Mouse (Mus musculus): ENCODE data around the gene Grb14. TPM values are rescaled to one million over a fixed set of nuclear protein-coding genes. Genes with fewer than 3 reads are reported as not detected.

The Grb14 gene
- polyA plus RNA-seq, 1 experiment from 2014 or later, result 9.8 TPM

GRCm38 (mm10) chr2:64971828-64972227, 53.0 kb downstream of the Grb14 start:
- no peaks in the 10 kb centered on the region for H3K9me3 ChIP-seq (replicated peaks)
- H3K9ac ChIP-seq, result no peak overlapping the region
- no peak overlapping the region for H3K27ac ChIP-seq
- no peaks in the 10 kb centered on the region for H3K36me3 ChIP-seq (ENCODE audit: poor library complexity, severe bottlenecking)
- no peaks in the 10 kb centered on the region for H3K27me3 ChIP-seq
- WGBS, result 66% methylated on average over 5 of the region's 5 CpGs
- H3K4me2 ChIP-seq, result no peak overlapping the region
- H3K4me1 ChIP-seq, result peaks cover 5% of the 10 kb centered on the region
- no peak overlapping the region for H3K4me3 ChIP-seq
- no peak for ATAC-seq

GRCm38 (mm10) chr2:64970992-64971391, 53.8 kb downstream of the Grb14 start:
- H3K27me3 ChIP-seq, result no peaks in the 10 kb centered on the region
- H3K4me1 ChIP-seq, result peaks cover 6% of the 10 kb centered on the region
- H3K27ac ChIP-seq, result no peak overlapping the region
- H3K9ac ChIP-seq, result no peak overlapping the region
- no peak overlapping the region for H3K4me3 ChIP-seq
- H3K36me3 ChIP-seq (ENCODE audit: poor library complexity, severe bottlenecking), result no peaks in the 10 kb centered on the region
- WGBS, result 71% methylated on average over 8 of the region's 8 CpGs
- no peak overlapping the region for H3K4me2 ChIP-seq
- no peaks in the 10 kb centered on the region for H3K9me3 ChIP-seq (replicated peaks)
- ATAC-seq, result 0 out of 2 replicates have a peak, but pooled peaks have one; percentile 19

DNA sequence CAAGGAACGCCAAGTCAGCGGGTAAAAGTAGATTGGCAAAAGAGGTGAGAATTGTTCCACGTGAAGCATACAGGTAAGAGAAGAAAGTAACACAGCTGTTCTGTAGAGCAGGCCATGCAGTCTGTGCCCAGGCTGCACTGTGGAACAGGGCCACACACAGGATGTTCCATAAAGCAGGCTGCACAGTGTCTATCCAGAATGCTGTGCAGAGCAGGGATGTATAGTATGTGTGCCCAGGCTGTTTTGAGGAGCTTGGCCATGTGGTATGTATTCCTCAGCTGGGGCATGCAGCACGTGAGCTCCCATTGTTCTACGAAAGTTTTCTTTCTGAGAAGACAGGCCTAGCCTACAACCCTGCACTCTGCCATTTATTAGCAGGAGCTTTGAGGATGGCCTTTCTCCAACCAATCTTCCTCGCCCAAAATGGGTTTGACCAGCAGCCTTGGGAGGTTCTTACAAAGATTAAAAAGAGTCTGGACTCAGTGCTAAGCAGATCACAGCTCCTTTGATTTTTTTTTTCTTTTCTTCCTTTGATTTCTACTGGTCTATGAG, 57.8 kb downstream of the Grb14 start:
- ATAC-seq, result no peak; the same call in 1 of the 2 replicates
- 67% methylated on average over 6 of the region's 6 CpGs for WGBS
- no peak overlapping the region for H3K9ac ChIP-seq
- H3K9me3 ChIP-seq (replicated peaks), result no peaks in the 10 kb centered on the region
- H3K4me1 ChIP-seq, result peaks cover 6% of the 10 kb centered on the region
- H3K4me2 ChIP-seq, result no peak overlapping the region
- H3K36me3 ChIP-seq (ENCODE audit: poor library complexity, severe bottlenecking), result no peaks in the 10 kb centered on the region
- H3K27me3 ChIP-seq, result no peaks in the 10 kb centered on the region
- H3K27ac ChIP-seq, result no peak overlapping the region
- no peak overlapping the region for H3K4me3 ChIP-seq

- Histone ChIP-seq H3K4me2 (no peak overlapping the region), H3K9me3 (replicated peaks) (no peaks in the 10 kb centered on the region), H3K4me1 (peaks cover 6% of the 10 kb centered on the region), H3K27ac (no peak overlapping the region), H3K9ac (no peak overlapping the region), H3K36me3 (ENCODE audit: poor library complexity, severe bottlenecking) (no peaks in the 10 kb centered on the region), H3K27me3 (no peaks in the 10 kb centered on the region), H3K4me3 (no peak overlapping the region)
- ATAC-seq, result peak; percentile 36; the same call in 1 of the 2 replicates
- WGBS, result 75% methylated on average over 6 of the region's 6 CpGs
Measured at GRCm38 (mm10) chr2:64966323-64966722, 58.5 kb downstream of the Grb14 start.

DNA sequence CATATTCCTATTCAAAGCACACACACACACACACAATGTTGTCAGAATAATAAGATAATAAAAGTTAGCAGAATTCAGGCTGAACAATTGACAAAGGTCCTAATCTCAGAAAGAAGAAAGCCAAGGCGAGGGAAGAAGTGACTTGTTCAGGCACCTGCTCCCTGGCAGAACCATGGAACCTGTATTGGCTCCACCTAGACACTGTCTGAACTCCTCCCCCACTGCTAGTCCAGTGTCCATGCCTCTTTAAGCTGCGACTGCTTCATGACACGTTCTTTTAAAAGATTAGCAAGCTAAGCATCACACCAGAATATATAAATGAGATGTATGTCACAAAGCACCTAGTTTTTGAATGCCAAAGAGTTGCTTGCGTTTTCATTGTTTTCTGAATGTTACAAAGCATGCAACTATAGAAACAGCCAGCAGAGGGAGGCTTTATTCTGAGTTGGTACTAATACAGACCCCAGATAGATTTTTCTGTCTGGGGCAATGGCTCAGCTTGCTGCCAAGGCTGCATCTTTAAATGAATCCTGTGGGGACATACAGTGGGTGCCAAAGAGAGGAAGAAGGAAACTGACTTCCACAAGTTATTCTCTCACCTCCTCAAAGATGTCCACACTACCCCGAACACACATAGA, 59.4 kb downstream of the Grb14 start:
- Histone ChIP-seq H3K4me2 (no peak overlapping the region), H3K4me3 (no peak overlapping the region), H3K9ac (no peak overlapping the region), H3K36me3 (ENCODE audit: poor library complexity, severe bottlenecking) (no peaks in the 10 kb centered on the region), H3K27me3 (no peaks in the 10 kb centered on the region), H3K27ac (no peak overlapping the region), H3K4me1 (peaks cover 6% of the 10 kb centered on the region), H3K9me3 (replicated peaks) (no peaks in the 10 kb centered on the region)
- peak; percentile 84 for ATAC-seq
- 28% methylated on average over 5 of the region's 5 CpGs for WGBS

- H3K4me1 ChIP-seq, result peaks cover 5% of the 10 kb centered on the region
- no peak overlapping the region for H3K4me2 ChIP-seq
- no peak overlapping the region for H3K27ac ChIP-seq
- no peak for ATAC-seq
- H3K9me3 ChIP-seq (replicated peaks), result no peaks in the 10 kb centered on the region
- H3K9ac ChIP-seq, result no peak overlapping the region
- no peak overlapping the region for H3K4me3 ChIP-seq
- H3K27me3 ChIP-seq, result no peaks in the 10 kb centered on the region
- WGBS, result 62% methylated on average over 4 of the region's 4 CpGs
- no peaks in the 10 kb centered on the region for H3K36me3 ChIP-seq (ENCODE audit: poor library complexity, severe bottlenecking)
Measured at GRCm38 (mm10) chr2:64962196-64962595, 62.6 kb downstream of the Grb14 start.

DNA sequence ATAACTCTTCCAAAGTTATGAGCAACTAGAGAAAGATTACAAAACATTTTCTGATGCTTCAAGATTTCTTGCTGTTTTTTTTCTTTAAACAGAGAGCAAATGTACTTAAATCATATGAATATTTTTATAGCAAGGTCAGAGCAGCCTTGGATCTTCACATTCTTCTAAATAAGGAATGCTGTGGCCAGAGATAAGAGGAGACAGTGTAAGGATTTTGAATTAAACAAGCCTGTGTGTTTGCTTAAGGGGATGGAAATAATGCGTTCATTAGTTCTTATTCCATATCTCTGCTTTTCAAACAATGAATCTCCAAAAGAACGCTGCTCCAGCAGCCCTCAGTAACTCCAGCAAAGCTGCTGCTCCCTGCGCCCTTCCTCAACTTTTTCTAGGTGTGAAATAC, 63.4 kb downstream of the Grb14 start:
- Histone ChIP-seq H3K36me3 (ENCODE audit: poor library complexity, severe bottlenecking) (no peaks in the 10 kb centered on the region), H3K4me1 (no peaks in the 10 kb centered on the region), H3K9ac (no peak overlapping the region), H3K27me3 (no peaks in the 10 kb centered on the region), H3K4me2 (no peak overlapping the region), H3K9me3 (replicated peaks) (no peaks in the 10 kb centered on the region), H3K4me3 (no peak overlapping the region), H3K27ac (no peak overlapping the region)
- ATAC-seq, result no peak
- 60% methylated on average over 3 of the region's 3 CpGs for WGBS

DNA sequence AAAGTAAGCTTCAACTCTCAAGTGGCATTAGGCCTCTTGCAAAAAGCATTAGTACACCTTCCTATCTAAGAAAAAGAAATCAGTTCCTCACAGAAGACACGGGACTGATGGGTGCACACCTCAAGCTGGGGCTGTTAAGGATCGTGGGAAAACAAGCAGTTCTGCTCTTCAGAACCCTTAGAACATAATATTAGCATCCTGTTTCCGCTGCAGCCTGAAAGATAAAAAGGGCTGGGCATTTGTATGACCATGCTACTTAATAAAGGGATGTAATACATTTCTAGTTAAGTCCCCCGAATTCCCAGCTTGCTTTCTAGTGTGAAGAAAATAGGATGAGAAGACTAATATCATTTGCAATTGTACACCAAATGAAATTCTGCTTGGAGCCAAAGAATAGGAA, 65.1 kb downstream of the Grb14 start:
- Histone ChIP-seq H3K4me2 (no peak overlapping the region), H3K4me3 (no peak overlapping the region), H3K4me1 (no peaks in the 10 kb centered on the region), H3K27me3 (no peaks in the 10 kb centered on the region), H3K9me3 (replicated peaks) (no peaks in the 10 kb centered on the region), H3K9ac (no peak overlapping the region), H3K27ac (no peak overlapping the region), H3K36me3 (ENCODE audit: poor library complexity, severe bottlenecking) (no peaks in the 10 kb centered on the region)
- ATAC-seq, result no peak
- 71% methylated on average over 4 of the region's 4 CpGs for WGBS

- Histone ChIP-seq H3K4me2 (no peak overlapping the region), H3K4me3 (no peak overlapping the region), H3K4me1 (no peaks in the 10 kb centered on the region), H3K27me3 (no peaks in the 10 kb centered on the region), H3K36me3 (ENCODE audit: poor library complexity, severe bottlenecking) (no peaks in the 10 kb centered on the region), H3K9ac (no peak overlapping the region), H3K27ac (no peak overlapping the region), H3K9me3 (replicated peaks) (no peaks in the 10 kb centered on the region)
- ATAC-seq, result no peak
- WGBS, result 66% methylated on average over 1 of the region's 1 CpGs
Measured at GRCm38 (mm10) chr2:64955441-64955840, 69.3 kb downstream of the Grb14 start.

- H3K9ac ChIP-seq, result no peak overlapping the region
- H3K4me1 ChIP-seq, result no peaks in the 10 kb centered on the region
- no peak overlapping the region for H3K4me3 ChIP-seq
- ATAC-seq, result peak; percentile 48
- WGBS, result 26% methylated on average over 2 of the region's 2 CpGs
- H3K4me2 ChIP-seq, result no peak overlapping the region
- H3K9me3 ChIP-seq (replicated peaks), result no peaks in the 10 kb centered on the region
- H3K27me3 ChIP-seq, result no peaks in the 10 kb centered on the region
- H3K27ac ChIP-seq, result no peak overlapping the region
- H3K36me3 ChIP-seq (ENCODE audit: poor library complexity, severe bottlenecking), result no peaks in the 10 kb centered on the region
Measured at GRCm38 (mm10) chr2:64949210-64949609, 75.6 kb downstream of the Grb14 start.

GRCm38 (mm10) chr2:64948418-64949169, 76.2 kb downstream of the Grb14 start:
- Histone ChIP-seq H3K4me1 (no peaks in the 10 kb centered on the region), H3K27ac (no peak overlapping the region), H3K4me3 (no peak overlapping the region), H3K36me3 (ENCODE audit: poor library complexity, severe bottlenecking) (no peaks in the 10 kb centered on the region), H3K27me3 (no peaks in the 10 kb centered on the region), H3K9ac (no peak overlapping the region), H3K4me2 (no peak overlapping the region), H3K9me3 (replicated peaks) (no peaks in the 10 kb centered on the region)
- 61% methylated on average over 12 of the region's 12 CpGs for WGBS
- ATAC-seq, result peak; percentile 89

GRCm38 (mm10) chr2:64947484-64947883, 77.3 kb downstream of the Grb14 start:
- 63% methylated on average over 3 of the region's 3 CpGs for WGBS
- Histone ChIP-seq H3K9me3 (replicated peaks) (no peaks in the 10 kb centered on the region), H3K36me3 (ENCODE audit: poor library complexity, severe bottlenecking) (no peaks in the 10 kb centered on the region), H3K4me1 (no peaks in the 10 kb centered on the region), H3K27me3 (no peaks in the 10 kb centered on the region), H3K4me3 (no peak overlapping the region), H3K27ac (no peak overlapping the region), H3K9ac (no peak overlapping the region), H3K4me2 (no peak overlapping the region)
- no peak for ATAC-seq

Data from forebrain, embryonic 13.5 days (tissue).